Mouse (Mus musculus): ENCODE data around the gene Zdhhc22. TPM values are rescaled to one million over a fixed set of nuclear protein-coding genes. Genes with fewer than 3 reads are reported as not detected.

The Zdhhc22 gene
- polyA plus RNA-seq, 1 experiment from 2014 or later: 0.15 TPM

DNA sequence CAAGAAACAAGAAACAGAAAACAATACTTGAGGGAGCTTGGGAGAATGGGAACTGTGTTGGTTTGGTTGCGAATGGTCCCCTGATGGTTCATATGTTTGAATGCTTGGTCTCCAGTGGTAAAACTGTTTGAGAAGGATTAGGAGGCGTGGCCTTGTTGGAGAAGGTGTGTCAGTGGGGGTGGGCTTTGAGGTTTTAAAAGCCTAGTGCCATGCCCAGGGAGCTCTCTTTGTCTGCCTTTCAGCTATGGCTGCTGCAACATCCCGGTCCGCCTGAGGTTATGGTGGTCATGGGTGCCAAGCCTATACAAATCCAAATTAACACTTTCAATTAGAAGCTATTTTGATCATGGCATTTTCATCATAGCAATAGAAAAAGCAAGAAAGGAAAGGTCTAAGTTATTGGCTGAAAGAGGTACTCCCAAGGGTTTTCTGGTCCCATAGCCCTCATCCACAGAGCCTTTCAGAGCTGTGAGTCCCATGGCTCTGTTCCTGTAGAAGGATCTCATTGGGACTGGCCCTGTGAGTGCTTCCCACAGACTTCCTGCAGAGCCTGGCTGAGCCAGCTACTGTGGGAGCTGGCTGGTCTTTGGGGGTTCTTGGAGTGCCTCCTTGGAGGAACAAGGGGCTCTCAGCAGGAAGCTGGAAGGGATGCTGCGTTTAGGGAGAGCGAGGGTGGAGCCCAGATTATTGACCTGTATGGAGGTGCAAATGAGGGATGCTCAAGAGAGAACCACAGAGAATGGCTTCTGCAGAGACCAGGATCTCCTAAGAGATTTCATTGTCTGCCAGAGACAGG lies 59.1 kb downstream of the Zdhhc22 start:
- peaks cover 2% of the 10 kb centered on the region; the same call in 1 of the 2 replicates for H3K9me3 ChIP-seq
- H3K36me3 ChIP-seq: no peaks in the 10 kb centered on the region
- H3K27ac ChIP-seq: no peak overlapping the region
- 0 out of 2 replicates have a peak, but pooled peaks cover 5% of the 10 kb centered on the region for H3K4me1 ChIP-seq
- no peak overlapping the region for H3K4me3 ChIP-seq
- no peaks in the 10 kb centered on the region for H3K27me3 ChIP-seq
- no peak overlapping the region for H3K4me2 ChIP-seq
- H3K9ac ChIP-seq: no peak overlapping the region
- no peak for ATAC-seq (ENCODE audit: insufficient number of reproducible peaks, insufficient read depth, low FRiP score, low TSS enrichment, low read depth)
- WGBS: 68% methylated on average over 6 of the region's 6 CpGs

Small RNA genes lying within 50 kb of the gene (microRNA-seq; reads per million reads assigned to microRNA genes)
- not detected for gene Gm25847

Other genes starting within 250 kb of the Zdhhc22 start
- 36.5 and 37.7 TPM in 2 replicates for gene Irf2bpl, start 105.6 kb downstream of the Zdhhc22 start, polyA plus RNA-seq (2015; fragmentation: Nextera tagmentation; extraction: Ambion mirVana)
- gene Cipc, start 43.4 kb downstream of the Zdhhc22 start, polyA plus RNA-seq (2015; fragmentation: Nextera tagmentation; extraction: Ambion mirVana): 24.3 TPM in 2 replicates
- 0.17 TPM in 1 of 2 replicates, not detected in the other for gene Tmem63c, start 30.9 kb upstream of the Zdhhc22 start, polyA plus RNA-seq (2015; fragmentation: Nextera tagmentation; extraction: Ambion mirVana)
- gene Ngb, start 112.1 kb upstream of the Zdhhc22 start, polyA plus RNA-seq (2015; fragmentation: Nextera tagmentation; extraction: Ambion mirVana): 0.33 and 0.38 TPM in 2 replicates
- 29.1 and 32.1 TPM in 2 replicates for gene Gstz1, start 156.7 kb upstream of the Zdhhc22 start, polyA plus RNA-seq (2015; fragmentation: Nextera tagmentation; extraction: Ambion mirVana)
- gene Pomt2, start 157.5 kb upstream of the Zdhhc22 start, polyA plus RNA-seq (2015; fragmentation: Nextera tagmentation; extraction: Ambion mirVana): 14.3 and 14.4 TPM in 2 replicates
- 1.5 and 2.4 TPM in 2 replicates for gene Samd15, start 209.3 kb upstream of the Zdhhc22 start, polyA plus RNA-seq (2015; fragmentation: Nextera tagmentation; extraction: Ambion mirVana)
- gene Tmed8, start 210.0 kb upstream of the Zdhhc22 start, polyA plus RNA-seq (2015; fragmentation: Nextera tagmentation; extraction: Ambion mirVana): 2.0 and 2.4 TPM in 2 replicates
- 0.32 and 0.84 TPM in 2 replicates for gene Noxred1, start 248.3 kb upstream of the Zdhhc22 start, polyA plus RNA-seq (2015; fragmentation: Nextera tagmentation; extraction: Ambion mirVana)

Data from embryonic facial prominence, embryonic 13.5 days (tissue).